Mouse (Mus musculus) olfactory bulb, adult 2 months (tissue): Measurements from ENCODE around the gene Gm13101.
"Not testable (repeated sequence)": the region's sequence is repeated elsewhere in the genome, so short reads cannot be mapped to it uniquely, and the experiment has no call there.

Experiments used
- CTCF ChIP-seq: fragments of 200-500 bp; IDR thresholded peaks from 2 replicates; pipeline ENCODE4 v1.5.1; 2012; ENCODE audit warnings: low read depth, mild to moderate bottlenecking, low read length, moderate library complexity; ENCODE audit not compliant: insufficient read depth
- POLR2A ChIP-seq: fragments of 200-500 bp; IDR thresholded peaks from 2 replicates; pipeline ENCODE4 v1.6.1; 2012; ENCODE audit warnings: mild to moderate bottlenecking, low read depth, low read length, moderate library complexity; ENCODE audit not compliant: insufficient read depth

- not testable (repeated sequence) for TF ChIP-seq POLR2A, CTCF
These were observed 16.7 kb upstream of the Gm13101 start for GRCm38 (mm10) chr4:143983446-143983845.
